Mouse (Mus musculus) liver, postnatal 0 days (tissue): ENCODE data around the gene Tmem63c. TPM values are rescaled to one million over a fixed set of nuclear protein-coding genes. Genes with fewer than 3 reads are reported as not detected.

ENCODE experiments used
- ATAC-seq: fragments of 200-750 bp; cut with Nextera tagmentation; 2 replicates; pipeline ENCODE4 v1.8.0; 2017; ENCODE audit warnings: mild to moderate bottlenecking, moderate library complexity
- DNase-seq: peaks from one replicate; pipeline ENCODE4 v3.0.0-alpha.2; 2016
- H3K27ac ChIP-seq: fragments of 300-500 bp; sonication (generic); 2 replicates; pipeline ENCODE4 v1.5.1; 2014; ENCODE audit warnings: antibody characterized with exemption, moderate library complexity, mild to moderate bottlenecking, low read depth
- H3K27me3 ChIP-seq: fragments of 300-500 bp; sonication (generic); 2 replicates; pipeline ENCODE4 v1.6.1; 2014; ENCODE audit warnings: low read length, control low read depth, mixed read lengths; ENCODE audit not compliant: insufficient read depth
- H3K36me3 ChIP-seq: fragments of 300-500 bp; sonication (generic); replicated peaks from 2 replicates; pipeline ENCODE4 v1.6.1; 2014; ENCODE audit warnings: mild to moderate bottlenecking, control low read depth, low read length, moderate library complexity, mixed read lengths; ENCODE audit not compliant: insufficient read depth
- H3K4me1 ChIP-seq: fragments of 300-500 bp; sonication (generic); 2 replicates; pipeline ENCODE4 v1.6.1; 2014; ENCODE audit warnings: antibody characterized with exemption, mild to moderate bottlenecking, control low read depth; ENCODE audit not compliant: insufficient read depth
- H3K4me2 ChIP-seq: fragments of 300-500 bp; sonication (generic); 2 replicates; pipeline ENCODE4 v1.6.1; 2014; ENCODE audit warnings: low read depth, mild to moderate bottlenecking, low read length, moderate library complexity, mixed read lengths
- H3K4me3 ChIP-seq: fragments of 300-500 bp; sonication (generic); 2 replicates; pipeline ENCODE4 v1.5.1; 2014; ENCODE audit warnings: low read depth, low read length
- H3K9ac ChIP-seq: fragments of 300-500 bp; sonication (generic); replicated peaks from 2 replicates; pipeline ENCODE4 v1.6.1; 2014; ENCODE audit warnings: mild to moderate bottlenecking, moderate library complexity
- H3K9me3 ChIP-seq: fragments of 300-500 bp; sonication (generic); 2 replicates; pipeline ENCODE4 v1.6.1; 2016; ENCODE audit warnings: mild to moderate bottlenecking, control low read depth, low read length, mixed read lengths
- CTCF ChIP-seq: sonication (generic); IDR thresholded peaks from 2 replicates; pipeline ENCODE4 v1.5.1; 2016; ENCODE audit warnings: antibody characterized with exemption, low read depth
- EP300 ChIP-seq: IDR thresholded peaks from 2 replicates; pipeline ENCODE4 v1.6.1; 2016; ENCODE audit warnings: antibody characterized with exemption, low read depth, mild to moderate bottlenecking
- WGBS: fragments of 180-500 bp; shearing (Covaris S2); extraction: QIAGEN DNeasy Blood & Tissue Kit; methylation state at CpG from one replicate; pipeline ENCODE4 v1.1.7; 2014; ENCODE audit not compliant: insufficient replicate concordance; 5-methylcytosine and 5-hydroxymethylcytosine counted together
- polyA plus RNA-seq: library from polyadenylated mRNA; unstranded; fragments of >200 nt; fragmentation: Nextera tagmentation; extraction: Ambion mirVana; gene quantifications from 2 replicates; pipeline ENCODE4 v1.2.1, GENCODE M21; 2015

Tmem63c gene
- polyA plus RNA-seq, 1 experiment from 2014 or later: not detected

DNA sequence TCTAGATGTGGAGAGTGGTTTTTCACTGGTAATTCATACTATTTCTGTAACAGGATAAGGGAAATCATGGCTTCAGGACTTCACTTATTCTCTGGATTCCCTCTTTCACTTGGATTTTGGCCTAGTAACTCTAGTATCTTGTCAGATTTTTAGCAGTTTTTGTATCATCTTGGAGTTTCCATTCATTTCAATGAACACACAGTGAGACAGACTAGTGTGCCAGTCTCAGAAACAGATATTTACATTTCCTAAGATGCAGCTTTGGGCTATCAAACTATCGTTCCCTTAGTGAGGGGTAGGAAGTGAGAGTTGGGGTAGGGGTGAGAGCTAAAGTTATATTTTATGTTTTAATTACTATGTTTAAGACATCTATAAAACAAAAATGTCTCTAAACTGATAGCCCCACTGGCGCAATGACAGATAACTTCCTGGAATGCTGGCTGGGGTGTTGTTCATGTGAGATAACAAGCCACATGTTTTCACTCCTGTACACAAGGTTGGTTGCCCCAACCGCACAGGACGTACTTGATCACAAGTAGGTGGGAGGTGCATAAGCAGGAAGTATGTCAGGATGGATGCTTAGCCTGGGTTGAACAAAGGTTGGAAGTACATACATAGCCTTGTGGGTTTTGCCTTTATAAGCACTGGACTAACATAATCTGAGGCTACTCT lies 100.9 kb downstream of the Tmem63c start:
- peak; percentile 61 for ATAC-seq
- Histone ChIP-seq H3K4me2 (no peak overlapping the region), H3K4me3 (no peak overlapping the region), H3K36me3 (peaks cover 19% of the 10 kb centered on the region), H3K9ac (no peak overlapping the region), H3K4me1 (no peaks in the 10 kb centered on the region), H3K9me3 (no peaks in the 10 kb centered on the region), H3K27ac (no peak overlapping the region), H3K27me3 (no peaks in the 10 kb centered on the region)
- WGBS: 64% methylated on average over 4 of the region's 4 CpGs
- DNase-seq: no peak
- TF ChIP-seq EP300 (peak; percentile 42; the same call in 1 of the 2 replicates), CTCF (no peak)

DNA sequence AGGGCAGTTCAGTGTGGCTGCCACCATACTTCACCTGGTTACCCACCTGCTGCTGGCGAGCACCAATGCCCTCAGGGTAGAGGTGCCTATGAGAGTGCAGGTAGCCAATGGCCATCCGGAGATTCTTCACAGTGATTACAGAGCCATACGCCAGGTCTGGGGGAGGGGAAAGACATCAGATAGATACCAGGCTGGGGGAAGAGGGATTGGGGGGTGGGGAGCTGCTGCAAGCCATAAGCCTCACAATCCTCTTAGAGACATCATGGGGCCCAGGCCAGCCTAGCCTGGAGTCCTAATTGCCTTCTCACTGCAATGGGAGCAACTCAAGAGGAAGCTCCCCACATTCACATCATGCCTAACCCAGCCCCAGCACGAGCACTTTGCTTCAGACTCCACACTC lies 106.1 kb downstream of the Tmem63c start:
- no peaks in the 10 kb centered on the region for H3K27me3 ChIP-seq
- no peak overlapping the region for H3K4me2 ChIP-seq
- peaks cover 13% of the 10 kb centered on the region for H3K36me3 ChIP-seq
- no peaks in the 10 kb centered on the region for H3K9me3 ChIP-seq
- DNase-seq (no peak), ATAC-seq (no peak)
- H3K4me1 ChIP-seq: no peaks in the 10 kb centered on the region
- H3K27ac ChIP-seq: no peak overlapping the region
- H3K4me3 ChIP-seq: no peak overlapping the region
- TF ChIP-seq CTCF (no peak), EP300 (no peak)
- H3K9ac ChIP-seq: no peak overlapping the region
- WGBS: 77% methylated on average over 4 of the region's 4 CpGs

DNA sequence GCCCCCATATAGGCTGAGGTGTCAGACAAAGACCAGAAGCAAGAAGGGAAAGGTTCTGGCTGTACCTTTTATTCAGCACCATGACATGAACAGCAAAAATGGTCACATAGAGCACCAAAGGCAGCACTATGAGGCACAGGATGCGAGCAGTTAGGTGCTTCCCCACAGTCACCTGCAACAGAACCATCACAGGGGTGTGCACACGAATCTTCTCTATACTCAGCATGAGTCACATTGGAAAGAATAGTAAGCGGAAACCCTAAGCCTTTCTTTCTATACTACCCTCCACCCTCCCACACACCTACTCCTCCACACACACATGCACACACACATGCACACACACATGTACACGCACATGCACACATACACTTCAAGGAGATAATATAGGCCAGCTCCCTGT lies 109.1 kb downstream of the Tmem63c start:
- DNase-seq (no peak), ATAC-seq (no peak)
- Histone ChIP-seq H3K4me2 (no peak overlapping the region), H3K4me3 (no peak overlapping the region), H3K4me1 (no peaks in the 10 kb centered on the region), H3K27me3 (no peaks in the 10 kb centered on the region), H3K36me3 (0 out of 2 replicates have a peak, but pooled peaks cover 2% of the 10 kb centered on the region), H3K9ac (no peak overlapping the region), H3K9me3 (no peaks in the 10 kb centered on the region), H3K27ac (no peak overlapping the region)
- WGBS: 85% methylated on average over 4 of the region's 4 CpGs
- no peak for TF ChIP-seq CTCF
- TF ChIP-seq EP300: no peak

DNA sequence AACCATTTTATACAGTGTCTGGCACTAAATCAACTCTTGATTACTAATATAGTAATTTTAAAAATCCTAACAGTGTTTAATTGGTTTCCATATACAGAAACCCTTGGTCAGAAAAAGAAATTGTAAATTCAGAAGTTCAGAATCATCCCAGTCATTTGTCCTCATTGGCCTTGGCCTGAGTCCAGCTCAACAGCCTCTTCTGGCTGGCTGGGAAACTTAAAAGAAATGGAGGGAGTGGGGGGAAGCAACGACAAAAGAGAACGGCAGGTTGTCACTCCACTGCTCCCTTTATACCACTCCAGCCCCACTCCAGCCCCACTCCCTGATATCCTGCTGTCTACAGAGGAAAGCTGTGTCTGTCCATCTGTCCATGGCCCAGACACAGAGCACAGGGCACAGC lies 110.0 kb downstream of the Tmem63c start:
- 75% methylated on average over 2 of the region's 2 CpGs for WGBS
- no peaks in the 10 kb centered on the region for H3K27me3 ChIP-seq
- DNase-seq (no peak), ATAC-seq (no peak)
- no peak overlapping the region for H3K27ac ChIP-seq
- H3K36me3 ChIP-seq: 0 out of 2 replicates have a peak, but pooled peaks cover 2% of the 10 kb centered on the region
- H3K9me3 ChIP-seq: no peaks in the 10 kb centered on the region
- no peaks in the 10 kb centered on the region for H3K4me1 ChIP-seq
- no peak for TF ChIP-seq EP300
- no peak overlapping the region for H3K4me2 ChIP-seq
- H3K9ac ChIP-seq: no peak overlapping the region
- no peak overlapping the region for H3K4me3 ChIP-seq

DNA sequence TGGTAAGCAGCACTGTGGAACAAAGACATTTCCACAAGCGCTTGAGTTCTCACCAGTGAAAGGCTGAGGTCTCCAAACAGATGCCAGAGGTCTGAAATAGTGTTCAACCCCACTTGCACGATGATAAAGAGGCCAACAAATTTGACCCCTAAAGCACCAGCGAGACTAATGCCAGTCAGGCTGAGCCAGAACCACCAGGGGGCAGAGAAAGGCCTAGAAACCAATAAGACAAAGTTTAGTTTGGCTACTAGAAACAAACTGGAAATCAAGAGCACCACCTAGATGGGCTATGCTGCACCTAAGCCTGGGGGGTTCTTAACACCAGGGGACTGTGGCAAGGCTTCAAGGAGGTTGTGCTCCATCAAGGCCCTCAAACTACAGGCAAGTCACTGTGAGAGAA lies 110.5 kb downstream of the Tmem63c start:
- 0 out of 2 replicates have a peak, but pooled peaks cover 2% of the 10 kb centered on the region for H3K36me3 ChIP-seq
- no peak overlapping the region for H3K4me2 ChIP-seq
- H3K4me1 ChIP-seq: no peaks in the 10 kb centered on the region
- no peak overlapping the region for H3K4me3 ChIP-seq
- DNase-seq: peak; percentile 49
- H3K27ac ChIP-seq: no peak overlapping the region
- no peaks in the 10 kb centered on the region for H3K9me3 ChIP-seq
- ATAC-seq: peak; percentile 17; the same call in 1 of the 2 replicates
- 54% methylated on average over 3 of the region's 3 CpGs for WGBS
- H3K27me3 ChIP-seq: no peaks in the 10 kb centered on the region
- TF ChIP-seq CTCF (peak; percentile 72), EP300 (no peak)
- H3K9ac ChIP-seq: no peak overlapping the region

- Histone ChIP-seq H3K9ac (no peak overlapping the region), H3K4me1 (no peaks in the 10 kb centered on the region), H3K27ac (no peak overlapping the region), H3K4me3 (no peak overlapping the region), H3K9me3 (no peaks in the 10 kb centered on the region), H3K27me3 (no peaks in the 10 kb centered on the region), H3K4me2 (no peak overlapping the region), H3K36me3 (peaks cover 3% of the 10 kb centered on the region; the same call in 1 of the 2 replicates)
- ATAC-seq (no peak), DNase-seq (no peak)
- TF ChIP-seq EP300 (no peak), CTCF (no peak)
- 57% methylated on average over 6 of the region's 6 CpGs for WGBS
These were observed 111.1 kb downstream of the Tmem63c start for GRCm38 (mm10) chr12:87132210-87132609.

DNA sequence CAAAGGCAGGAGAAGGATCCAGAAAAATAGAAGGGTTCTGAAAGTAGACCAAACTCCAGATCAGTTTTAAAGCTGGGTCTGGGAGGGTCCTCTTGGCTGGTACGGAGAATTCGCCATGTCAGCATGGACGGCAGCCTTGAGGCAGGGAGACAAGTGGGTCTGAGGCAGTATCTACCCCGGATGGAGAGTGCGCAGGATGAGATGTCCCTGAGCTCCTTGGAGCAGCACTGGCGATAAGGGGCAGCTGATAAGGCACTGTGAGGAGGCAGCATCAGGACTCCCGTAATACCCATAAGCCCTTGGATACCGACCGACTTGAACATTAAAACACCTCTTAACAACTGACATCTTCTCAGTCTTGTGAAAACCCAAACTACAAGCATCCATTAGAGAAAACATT lies 111.6 kb downstream of the Tmem63c start:
- ATAC-seq (no peak), DNase-seq (no peak)
- no peak overlapping the region for H3K4me2 ChIP-seq
- H3K9ac ChIP-seq: no peak overlapping the region
- no peaks in the 10 kb centered on the region for H3K27me3 ChIP-seq
- peaks cover 8% of the 10 kb centered on the region; the same call in 1 of the 2 replicates for H3K36me3 ChIP-seq
- no peaks in the 10 kb centered on the region for H3K9me3 ChIP-seq
- TF ChIP-seq CTCF (no peak), EP300 (no peak)
- WGBS: 77% methylated on average over 9 of the region's 9 CpGs
- no peak overlapping the region for H3K4me3 ChIP-seq
- H3K27ac ChIP-seq: no peak overlapping the region
- no peaks in the 10 kb centered on the region for H3K4me1 ChIP-seq
